Mouse (Mus musculus) G1E-ER4 (cell line): Measurements from ENCODE around the gene Ndufb6. TPM values are rescaled to one million over a fixed set of nuclear protein-coding genes. Genes with fewer than 3 reads are reported as not detected.

Experiments
- GATA1 ChIP-seq: IDR thresholded peaks from one replicate; pipeline ENCODE4 v1.8.0; 2012; ENCODE audit warnings: low read length, inconsistent platforms
- polyA plus RNA-seq: library from polyadenylated mRNA; stranded (reverse); fragments of >175 nt; gene quantifications from 2 replicates; pipeline ENCODE4 v1.2.3, GENCODE M21; 2012

The Ndufb6 gene
- polyA plus RNA-seq, 1 experiment, result 274 TPM

DNA sequence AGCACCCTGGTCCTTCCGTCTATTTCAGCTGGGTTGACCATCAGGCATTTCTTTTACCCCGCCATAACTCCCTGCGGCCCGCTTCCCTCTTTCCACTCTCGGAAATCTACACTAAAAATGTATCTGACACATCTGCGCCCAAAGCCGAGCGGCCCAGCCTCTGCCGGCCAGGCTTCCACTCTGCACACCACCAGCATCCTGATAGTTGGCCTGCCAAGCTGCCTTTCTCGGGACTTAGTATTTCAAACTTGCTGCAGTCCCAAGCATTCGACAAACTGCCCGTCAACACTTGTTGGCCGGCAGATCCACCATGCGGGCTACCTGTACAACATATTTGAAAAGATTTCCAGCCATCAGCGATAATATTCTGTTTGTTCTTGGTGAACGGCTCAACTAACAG is 10.4 kb downstream of the Ndufb6 start:
- TF ChIP-seq GATA1, result no peak

DNA sequence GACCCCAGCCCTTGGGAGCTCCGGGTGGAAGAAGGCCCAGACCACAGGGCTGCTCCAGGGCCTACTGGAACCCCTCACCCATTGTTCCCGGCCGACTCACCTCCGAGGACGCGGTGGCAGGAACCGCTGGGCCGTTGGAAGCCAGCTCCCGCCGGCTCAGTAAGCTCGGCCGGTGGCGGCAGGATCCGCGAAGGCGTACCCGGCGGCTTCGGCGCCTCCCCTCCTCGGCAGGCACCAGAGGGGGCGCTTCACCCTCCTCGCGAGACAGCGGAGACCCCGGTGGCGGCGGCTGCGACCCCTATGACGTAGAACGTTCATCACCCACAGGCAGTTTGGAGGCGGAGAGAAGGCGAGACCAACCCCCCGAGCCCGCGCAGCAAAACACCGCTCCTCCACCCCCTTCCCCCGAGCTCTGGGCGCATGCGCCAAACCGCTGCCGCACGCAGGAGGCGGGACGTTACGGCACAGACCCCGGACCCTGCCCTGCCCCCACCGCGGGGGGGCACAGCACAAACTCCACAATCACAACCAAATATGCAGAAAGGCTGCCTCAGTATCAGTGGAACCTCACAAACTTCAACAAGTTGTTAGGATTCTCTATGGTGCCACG is 10.9 kb downstream of the Ndufb6 start:
- no peak for TF ChIP-seq GATA1

DNA sequence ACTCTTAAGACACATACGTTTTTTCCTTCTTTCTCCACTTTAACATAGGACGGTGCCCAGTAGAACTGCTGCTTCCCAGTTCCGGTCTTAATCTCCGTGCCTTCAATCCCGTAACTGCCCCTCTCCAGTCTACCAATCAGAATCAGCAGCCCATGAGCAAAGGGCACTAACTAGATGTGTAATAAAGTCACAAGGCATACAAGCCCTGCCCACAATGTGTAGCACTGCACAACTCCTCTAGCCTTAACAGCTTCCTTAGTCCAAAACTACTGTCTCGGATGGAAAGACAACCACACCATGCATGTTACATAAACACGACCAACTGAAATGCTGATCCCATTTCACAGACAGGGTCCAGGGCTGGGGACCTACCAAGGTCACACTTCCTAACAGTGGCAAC is 11.5 kb downstream of the Ndufb6 start:
- no peak for TF ChIP-seq GATA1

DNA sequence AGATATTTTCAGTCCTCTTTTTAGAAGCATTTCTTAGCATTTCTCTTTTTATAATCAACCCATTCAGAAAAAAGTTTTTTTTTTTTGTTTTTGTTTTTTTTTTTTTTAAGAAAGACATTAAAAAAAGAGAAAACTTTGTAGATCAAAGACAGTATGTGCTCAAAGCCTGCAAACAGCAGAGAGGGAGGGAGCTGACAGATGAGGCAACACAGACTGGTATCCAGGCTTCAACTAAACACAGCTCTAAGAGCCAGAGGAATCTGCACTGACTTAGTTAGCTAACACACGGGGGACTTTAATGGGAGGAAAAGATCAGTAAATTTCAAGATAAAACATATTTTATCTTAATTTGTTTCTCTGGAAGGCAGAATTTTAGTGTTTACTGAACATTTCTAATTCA is 14.9 kb downstream of the Ndufb6 start:
- no peak for TF ChIP-seq GATA1

DNA sequence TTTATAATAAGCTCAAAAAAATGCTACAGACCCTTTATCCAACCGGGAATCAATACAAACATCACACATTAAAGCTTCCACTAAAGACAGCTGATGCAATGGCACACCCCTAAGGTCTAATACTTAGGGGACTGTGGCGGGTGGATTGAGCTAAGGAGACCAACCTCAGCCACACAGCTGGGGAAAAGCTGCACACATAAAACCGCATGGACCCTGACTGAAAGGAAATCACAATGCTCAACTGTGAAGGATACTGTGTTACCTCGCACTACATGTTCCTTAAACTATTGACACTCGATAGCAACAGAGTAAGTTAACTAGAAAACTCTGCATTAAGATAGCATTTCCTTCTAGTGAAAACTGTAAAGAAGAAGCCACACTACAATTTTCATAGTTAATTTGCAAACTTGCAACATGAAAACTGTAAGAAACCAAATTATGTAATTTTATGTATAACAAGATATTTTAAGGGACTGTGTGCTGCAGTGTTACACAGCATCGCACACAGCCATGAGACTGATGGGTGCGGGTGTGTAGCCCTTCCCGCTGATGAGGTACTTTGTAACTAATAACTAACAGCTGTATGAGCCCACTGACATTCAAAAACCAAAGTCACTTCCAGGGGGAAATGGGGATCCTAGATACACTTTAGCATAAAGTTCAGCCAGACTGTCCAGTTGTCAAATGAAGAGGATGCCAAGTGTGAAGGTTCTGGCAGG is 24.7 kb downstream of the Ndufb6 start:
- TF ChIP-seq GATA1, result no peak

DNA sequence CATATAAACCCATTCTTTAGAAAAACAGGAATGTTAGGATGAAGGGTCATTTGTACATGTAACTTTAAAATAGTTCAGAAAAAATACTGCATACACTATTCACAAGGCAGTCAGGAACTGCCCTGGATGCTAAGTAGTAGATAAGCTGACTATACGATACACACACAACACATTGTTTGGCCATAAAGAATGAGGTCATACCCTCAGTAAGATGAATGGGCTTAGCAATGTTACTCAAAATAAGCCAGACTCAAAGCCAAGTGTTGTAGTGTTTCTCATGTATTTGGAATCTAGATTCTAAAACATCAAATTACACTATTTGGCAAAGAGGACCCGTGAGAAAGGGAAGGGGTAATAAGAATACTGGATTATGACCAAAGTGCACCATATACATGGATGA is 25.5 kb downstream of the Ndufb6 start:
- TF ChIP-seq GATA1, result no peak

DNA sequence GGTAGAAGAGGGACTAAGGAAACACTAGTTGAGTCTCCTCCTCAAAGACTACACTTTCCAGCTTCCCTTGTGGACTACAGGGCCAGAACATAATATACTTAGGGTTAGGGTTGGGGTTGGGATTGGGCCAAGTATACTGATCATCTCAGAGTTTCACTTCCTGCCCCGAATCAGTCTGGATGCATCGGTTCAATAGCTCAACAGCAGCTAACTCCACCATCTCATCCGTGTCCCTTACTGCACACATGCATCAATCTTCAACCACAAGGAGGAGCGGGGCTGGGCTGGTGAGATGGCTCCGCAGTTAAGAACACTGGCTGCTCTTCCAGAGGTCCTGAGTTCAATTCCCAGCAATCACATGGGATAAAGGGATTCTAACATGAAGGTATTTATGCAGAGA is 28.2 kb downstream of the Ndufb6 start:
- TF ChIP-seq GATA1, result no peak

DNA sequence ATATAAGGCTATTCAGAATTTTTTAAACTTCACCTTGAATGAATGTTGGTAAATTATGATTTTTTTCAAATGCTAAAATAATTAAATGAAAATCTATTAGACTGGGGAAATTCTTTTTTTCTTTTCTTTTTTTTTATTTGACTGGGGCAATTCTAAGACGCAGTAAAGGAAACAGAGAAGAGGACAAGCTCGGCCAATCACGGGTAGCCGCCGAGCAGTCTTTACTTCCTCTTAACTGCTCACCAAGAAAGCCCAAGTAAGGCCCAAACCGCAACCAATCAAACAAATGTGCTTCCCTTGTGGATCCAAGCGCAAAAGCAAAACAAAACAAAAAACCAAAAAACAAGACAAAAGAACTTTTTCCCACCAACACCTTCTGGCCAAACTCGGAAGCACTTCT is 35.2 kb downstream of the Ndufb6 start:
- TF ChIP-seq GATA1, result no peak

DNA sequence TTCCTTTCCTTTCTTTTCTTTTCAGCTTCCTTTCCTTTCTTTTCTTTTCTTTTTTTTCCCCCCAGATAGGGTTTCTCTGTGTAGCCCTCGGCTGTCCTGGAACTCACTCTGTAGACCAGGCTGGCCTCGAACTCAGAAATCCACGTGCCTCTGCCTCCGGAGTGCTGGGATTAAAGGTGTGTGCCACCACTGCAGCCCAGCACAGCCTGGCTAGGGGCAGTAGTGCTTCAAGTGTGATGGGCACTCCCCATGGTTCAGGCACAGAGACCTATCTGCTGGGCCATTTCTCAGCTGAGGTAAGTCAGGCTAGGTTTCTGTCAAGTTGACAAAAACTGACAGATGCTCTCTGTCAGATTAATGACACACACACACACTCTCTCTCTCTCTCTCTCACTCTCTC is 36.2 kb downstream of the Ndufb6 start:
- TF ChIP-seq GATA1, result no peak

DNA sequence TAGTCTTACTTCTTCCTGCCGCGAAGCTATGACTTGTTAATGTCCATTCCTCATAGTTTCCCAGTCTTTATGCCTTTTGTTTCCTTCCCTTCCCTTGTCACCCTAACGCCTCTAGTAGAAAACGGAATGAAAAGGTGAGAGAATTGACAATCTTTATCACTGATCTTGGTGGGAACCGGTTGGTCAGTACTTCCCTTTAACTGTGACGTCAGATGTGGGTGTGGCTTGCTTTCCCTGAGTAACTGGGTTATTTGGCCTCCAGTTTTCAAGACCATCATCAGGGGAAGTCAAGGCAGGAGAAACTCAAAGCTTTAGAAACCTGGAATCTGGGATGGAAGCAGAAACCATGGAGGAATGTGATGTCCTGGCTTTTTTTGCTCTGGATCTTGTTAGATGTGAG is 37.3 kb downstream of the Ndufb6 start:
- no peak for TF ChIP-seq GATA1

DNA sequence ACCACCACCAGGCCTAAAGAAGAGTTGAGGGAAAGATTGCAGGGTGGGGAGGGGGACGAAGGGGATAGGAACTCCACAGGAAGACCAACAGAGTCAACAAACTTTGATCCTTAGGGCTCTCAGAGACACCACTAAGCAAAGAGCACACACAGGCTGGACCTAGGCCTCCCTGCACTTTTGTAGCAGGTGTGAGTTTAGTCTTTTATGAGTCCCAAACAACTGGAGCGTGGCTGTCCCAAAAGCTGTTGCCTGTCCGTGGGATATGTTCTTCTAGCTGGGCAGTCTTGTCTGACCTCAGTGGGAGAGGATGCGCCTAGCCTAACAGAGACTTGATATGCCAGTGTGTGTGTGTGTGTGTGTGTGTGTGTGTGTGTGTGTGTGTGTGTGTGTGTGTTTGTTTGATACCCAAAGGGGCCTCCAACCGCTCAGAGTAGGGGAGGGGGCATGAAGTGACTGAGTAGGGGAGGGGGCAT is 38.9 kb downstream of the Ndufb6 start:
- TF ChIP-seq GATA1, result no peak

DNA sequence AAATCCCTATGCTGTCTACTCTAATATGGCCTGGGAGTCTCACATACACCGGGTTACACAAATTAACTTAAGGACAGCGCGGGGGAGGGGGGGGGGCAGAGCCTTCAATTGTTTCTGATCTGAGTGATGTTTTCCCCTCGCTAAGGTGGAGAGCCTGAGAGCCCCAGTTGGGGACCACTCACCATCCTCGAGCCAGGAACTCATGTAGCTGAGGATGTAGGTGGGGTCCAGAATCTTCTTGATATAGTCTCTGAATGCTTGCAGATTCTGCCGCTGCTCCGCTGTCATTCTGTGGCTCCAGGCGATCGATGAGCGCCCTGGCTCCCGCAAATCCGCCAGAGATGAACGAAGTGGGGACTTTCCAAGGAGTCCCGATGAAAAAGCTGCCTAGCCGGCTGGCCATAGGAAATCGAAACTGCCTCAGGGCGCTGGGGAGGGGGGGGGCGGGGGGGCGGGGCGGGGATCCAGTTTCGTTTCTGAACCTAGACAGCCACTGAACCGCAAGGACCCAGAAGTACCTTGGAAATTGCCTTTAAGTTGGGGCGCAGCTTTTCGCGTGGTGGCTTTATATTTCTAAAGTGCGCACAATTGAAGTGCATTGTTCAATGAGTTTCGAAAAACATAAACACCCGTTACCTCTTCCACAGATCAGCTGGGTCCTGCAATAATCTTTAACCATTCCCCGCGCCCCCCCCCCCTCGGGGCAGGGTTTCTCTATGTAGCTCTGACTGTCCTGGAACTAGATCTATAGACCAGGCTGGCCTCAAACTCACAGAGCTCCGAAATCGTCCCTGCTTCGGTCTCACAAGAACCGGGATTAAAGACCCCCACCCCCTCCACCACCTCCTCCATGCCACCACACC is 39.6 kb downstream of the Ndufb6 start, which contains the start of gene Ddx58:
Ddx58 (minus strand) TSS at position 420 of the 863 bp plus-strand sequence.
- TF ChIP-seq GATA1, result no peak

DNA sequence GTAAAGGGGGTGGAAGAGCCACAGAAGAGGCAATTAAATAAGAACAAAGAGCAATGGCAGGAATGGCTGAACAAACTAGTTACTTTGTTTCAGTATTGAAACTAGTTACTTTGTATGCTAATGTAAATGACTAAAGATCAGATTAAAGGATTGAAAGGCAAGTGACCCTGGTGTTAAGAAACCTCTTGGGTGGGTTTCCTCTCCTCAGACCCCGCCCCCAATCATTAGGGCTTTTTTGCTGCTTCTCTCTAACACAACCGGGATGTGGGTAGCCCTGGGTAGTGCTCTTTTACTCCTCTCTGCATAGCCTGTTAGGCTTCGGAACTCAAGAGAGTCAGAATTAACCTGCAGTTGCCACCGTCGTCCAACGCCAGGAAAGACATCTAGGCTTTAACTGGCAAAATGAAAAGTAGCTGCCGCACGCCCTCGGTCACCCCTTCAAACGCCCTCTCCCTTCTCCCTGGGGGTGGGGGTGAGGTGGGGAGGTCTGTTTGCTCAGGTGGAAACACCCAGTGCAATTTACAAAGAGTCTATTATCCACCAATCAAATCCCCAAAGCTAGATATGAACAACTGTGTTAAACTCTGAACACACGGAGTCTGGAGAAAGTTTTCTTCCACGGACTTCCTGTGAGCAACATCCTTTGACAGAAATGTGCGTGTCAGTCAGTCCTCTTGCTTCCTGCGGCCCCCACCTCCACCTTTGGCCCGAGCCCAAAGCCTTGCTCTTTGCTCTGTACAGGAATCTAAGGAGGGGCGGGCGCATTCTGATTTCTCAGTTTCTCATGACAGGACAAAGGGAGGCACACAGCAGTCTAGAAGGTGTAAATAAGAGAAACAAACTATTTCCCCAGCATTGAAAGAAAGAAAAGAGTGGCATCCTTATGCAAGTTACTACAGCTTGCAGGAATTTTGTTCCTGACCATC is 40.5 kb downstream of the Ndufb6 start:
- TF ChIP-seq GATA1, result no peak

DNA sequence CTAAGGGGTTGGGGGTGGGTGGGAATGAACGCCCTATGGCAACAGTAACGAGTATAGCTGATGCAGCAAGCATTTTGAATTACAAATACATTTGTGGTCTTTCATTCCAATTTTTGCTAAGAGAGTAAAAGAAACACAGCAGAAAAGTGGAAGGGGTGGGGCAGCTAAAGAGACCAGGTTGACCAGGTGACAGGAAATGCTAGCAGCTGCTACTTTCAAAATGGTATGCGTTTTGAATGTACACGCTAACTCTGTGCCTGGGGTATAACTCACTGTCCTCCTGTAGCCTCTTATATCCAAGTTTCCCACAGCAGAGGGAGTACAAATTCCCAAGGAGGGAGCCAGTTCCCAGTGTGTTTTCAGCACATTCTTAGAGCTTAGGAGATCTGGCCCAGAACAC is 42.4 kb downstream of the Ndufb6 start:
- TF ChIP-seq GATA1, result no peak

DNA sequence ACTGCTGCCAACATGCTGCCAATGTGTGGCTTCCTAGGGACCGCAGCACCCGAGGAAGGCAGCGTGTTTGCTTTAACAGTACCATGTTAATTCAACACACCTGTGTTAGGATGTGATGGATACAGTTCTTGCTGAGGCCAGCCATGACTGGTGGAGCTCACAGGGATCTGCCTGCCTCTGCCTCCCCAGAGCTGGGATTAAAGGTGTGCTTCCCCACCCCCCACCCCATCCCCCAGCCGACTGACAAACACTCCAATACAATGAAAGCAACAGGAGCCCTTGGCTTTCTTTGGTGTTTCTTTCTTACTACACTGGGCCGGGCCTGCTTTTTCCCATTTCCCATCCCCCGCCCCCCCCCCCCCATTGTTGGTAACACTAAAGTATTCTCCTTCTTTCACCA is 45.0 kb downstream of the Ndufb6 start:
- no peak for TF ChIP-seq GATA1

DNA sequence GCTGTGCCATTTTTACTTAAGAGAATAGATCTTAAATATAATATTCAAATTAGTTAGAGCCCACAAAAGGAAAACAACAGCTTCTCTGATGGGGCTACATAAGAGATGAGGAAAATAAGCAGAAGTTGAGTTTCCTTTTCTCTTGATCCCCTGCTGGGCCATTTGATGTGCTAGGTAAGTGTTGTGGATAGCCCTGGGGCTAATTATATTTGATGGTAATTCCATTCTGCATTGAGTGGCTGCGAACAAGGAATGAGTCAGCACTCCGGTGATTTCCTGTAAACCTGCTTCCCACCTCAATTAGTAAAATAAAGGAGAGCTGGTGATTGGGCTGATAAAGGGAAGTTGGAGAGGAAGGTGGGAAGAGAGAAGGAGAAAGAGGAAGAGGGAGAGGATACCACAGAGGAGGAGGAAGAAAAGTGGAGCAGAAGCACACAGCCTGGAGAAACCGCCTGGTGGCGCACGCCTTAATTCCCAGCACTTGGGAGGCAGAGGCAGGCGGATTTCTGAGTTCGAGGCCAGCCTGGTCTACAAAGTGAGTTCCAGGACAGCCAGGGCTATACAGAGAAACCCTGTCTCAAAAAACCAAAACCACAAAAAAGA is 46.1 kb downstream of the Ndufb6 start:
- no peak for TF ChIP-seq GATA1
